Mouse (Mus musculus) spleen, adult 2 months (tissue): ENCODE data around the gene Abcc3. TPM values are rescaled to one million over a fixed set of nuclear protein-coding genes. Genes with fewer than 3 reads are reported as not detected.

Source experiments
- DNase-seq, 2 experiments: peaks; one replicate each; pipeline versions ENCODE4 v3.0.0 to v3.0.0-alpha.2; 2012 to 2021; ENCODE audit warnings: low spot score in 2 of 2, low read depth in 1 of 2
- H3K27ac ChIP-seq: fragments of 200-500 bp; 2 replicates; pipeline ENCODE4 v1.5.1; 2012; ENCODE audit warnings: low read length, inconsistent platforms; ENCODE audit not compliant: insufficient read depth
- H3K27me3 ChIP-seq: fragments of 200-500 bp; 2 replicates; pipeline ENCODE4 v1.6.1; 2012; ENCODE audit warnings: mild to moderate bottlenecking, moderate library complexity, low read length, inconsistent platforms; ENCODE audit not compliant: control insufficient read depth, insufficient read depth
- H3K36me3 ChIP-seq: fragments of 200-500 bp; 2 replicates; pipeline ENCODE4 v1.6.1; 2012; ENCODE audit warnings: mild to moderate bottlenecking, low read length, inconsistent platforms; ENCODE audit not compliant: control insufficient read depth, insufficient read depth
- H3K4me1 ChIP-seq: fragments of 200-500 bp; 2 replicates; pipeline ENCODE4 v1.6.1; 2011; ENCODE audit warnings: inconsistent platforms; ENCODE audit not compliant: control insufficient read depth, insufficient read depth, insufficient read length
- H3K4me3 ChIP-seq: fragments of 200-500 bp; 2 replicates; pipeline ENCODE4 v1.5.1; 2011; ENCODE audit warnings: mild to moderate bottlenecking, inconsistent platforms; ENCODE audit not compliant: insufficient read depth, insufficient read length; ENCODE audit errors: extremely low read depth
- CTCF ChIP-seq: fragments of 200-500 bp; IDR thresholded peaks from 2 replicates; pipeline ENCODE4 v1.5.1; 2011; ENCODE audit warnings: mild to moderate bottlenecking, inconsistent platforms; ENCODE audit not compliant: insufficient read depth, insufficient read length, insufficient replicate concordance; ENCODE audit errors: extremely low read depth
- POLR2A ChIP-seq: fragments of 200-500 bp; IDR thresholded peaks from 2 replicates; pipeline ENCODE4 v1.6.1; 2011; ENCODE audit warnings: low read depth, low read length, inconsistent platforms
- WGBS: fragments of 180-500 bp; shearing (Covaris S2); methylation state at CpG from one replicate; pipeline ENCODE4 v1.1.7; 2018; 5-methylcytosine and 5-hydroxymethylcytosine counted together
- polyA plus RNA-seq: library from polyadenylated mRNA; depleted of rRNA; stranded (reverse); fragments of >200 nt; gene quantifications from 2 replicates; pipeline ENCODE4 v1.2.3, GENCODE M21; 2012; rRNA removed

The Abcc3 gene
- polyA plus RNA-seq, 1 experiment = 58.7 TPM

GRCm38 (mm10) chr11:94312733-94313132 lies 80.1 kb downstream of the Abcc3 start:
- peaks cover 7% of the 10 kb centered on the region; the same call in 1 of the 2 replicates for H3K4me1 ChIP-seq
- no peak overlapping the region for H3K4me3 ChIP-seq
- WGBS = 75% methylated on average over 1 of the region's 1 CpGs
- no peak for DNase-seq
- no peak overlapping the region for H3K27ac ChIP-seq
- TF ChIP-seq POLR2A = no peak
- TF ChIP-seq CTCF = no peak
- no peaks in the 10 kb centered on the region for H3K27me3 ChIP-seq
- H3K36me3 ChIP-seq = no peaks in the 10 kb centered on the region; the same call in 1 of the 2 replicates

- WGBS = 95% methylated on average over 9 of the region's 9 CpGs
- no peaks in the 10 kb centered on the region for H3K27me3 ChIP-seq
Observed at GRCm38 (mm10) chr11:94294996-94295845, 97.6 kb downstream of the Abcc3 start.

More at GRCm38 (mm10) chr11:94294996-94295845, 97.6 kb downstream of the Abcc3 start:
- H3K4me3 ChIP-seq = no peak overlapping the region
- TF ChIP-seq CTCF = no peak
- TF ChIP-seq POLR2A = no peak
- H3K36me3 ChIP-seq = peaks cover 58% of the 10 kb centered on the region
- no peak for DNase-seq
- no peaks in the 10 kb centered on the region for H3K4me1 ChIP-seq
- no peak overlapping the region for H3K27ac ChIP-seq

Other genes starting within 250 kb of the Abcc3 start
- gene Tob1, start 181.5 kb downstream of the Abcc3 start, polyA plus RNA-seq = 10.2 and 11.9 TPM in 2 replicates
- 0.69 and 0.93 TPM in 2 replicates for gene Wfikkn2, start 147.0 kb downstream of the Abcc3 start, polyA plus RNA-seq
- gene Gm21885, start 111.1 kb downstream of the Abcc3 start, polyA plus RNA-seq = not detected in 2 replicates
- 6.6 and 7.3 TPM in 2 replicates for gene Luc7l3, start 71.0 kb downstream of the Abcc3 start, polyA plus RNA-seq
- gene Ankrd40, start 65.0 kb downstream of the Abcc3 start, polyA plus RNA-seq = 50.7 and 65.5 TPM in 2 replicates
- 9.8 and 12.0 TPM in 2 replicates for gene Cacna1g, start 81.2 kb upstream of the Abcc3 start, polyA plus RNA-seq
- gene Spata20, start 93.2 kb upstream of the Abcc3 start, polyA plus RNA-seq = not detected in 2 replicates
- gene Epn3, start 107.0 kb upstream of the Abcc3 start, polyA plus RNA-seq = 0.23 and 0.39 TPM in 2 replicates
- 0.06 and 0.11 TPM in 2 replicates for gene Mycbpap, start 128.7 kb upstream of the Abcc3 start, polyA plus RNA-seq
- gene Rsad1, start 156.3 kb upstream of the Abcc3 start, polyA plus RNA-seq = 5.7 and 7.1 TPM in 2 replicates
- 0.11 and 0.20 TPM in 2 replicates for gene Chad, start 172.1 kb upstream of the Abcc3 start, polyA plus RNA-seq
- 33.6 and 37.1 TPM in 2 replicates for gene Acsf2, start 208.9 kb upstream of the Abcc3 start, polyA plus RNA-seq
- 29.3 and 31.4 TPM in 2 replicates for gene Lrrc59, start 236.8 kb upstream of the Abcc3 start, polyA plus RNA-seq